Mouse (Mus musculus) kidney, embryonic 14.5 days (tissue): ENCODE results near the gene Lrch1. TPM values are rescaled to one million over a fixed set of nuclear protein-coding genes. Genes with fewer than 3 reads are reported as not detected.

Source experiments
- ATAC-seq: fragments of 200-750 bp; cut with Nextera tagmentation; 2 replicates; pipeline ENCODE4 v1.8.0; 2017; ENCODE audit warnings: moderate number of reproducible peaks, mild to moderate bottlenecking, moderate TSS enrichment, moderate library complexity; ENCODE audit not compliant: low FRiP score, low TSS enrichment
- H3K27ac ChIP-seq: fragments of 300-500 bp; sonication (generic); 2 replicates; pipeline ENCODE4 v1.5.1; 2014; ENCODE audit warnings: low read depth, mild to moderate bottlenecking, low read length, moderate library complexity, mixed read lengths
- H3K27me3 ChIP-seq: fragments of 300-500 bp; sonication (generic); 2 replicates; pipeline ENCODE4 v1.6.1; 2014; ENCODE audit warnings: mild to moderate bottlenecking, low read length; ENCODE audit not compliant: control insufficient read depth, insufficient read depth
- H3K36me3 ChIP-seq: fragments of 300-500 bp; sonication (generic); 2 replicates; pipeline ENCODE4 v1.6.1; 2014; ENCODE audit warnings: low read length, mixed read lengths; ENCODE audit not compliant: control insufficient read depth, insufficient read depth
- H3K4me1 ChIP-seq: fragments of 300-500 bp; sonication (generic); 2 replicates; pipeline ENCODE4 v1.6.1; 2014; ENCODE audit warnings: low read length, mixed read lengths; ENCODE audit not compliant: control insufficient read depth, insufficient read depth
- H3K4me2 ChIP-seq: fragments of 300-500 bp; sonication (generic); replicated peaks from 2 replicates; pipeline ENCODE4 v1.6.1; 2014; ENCODE audit warnings: low read depth, mild to moderate bottlenecking, low read length
- H3K4me3 ChIP-seq: fragments of 300-500 bp; sonication (generic); 2 replicates; pipeline ENCODE4 v1.5.1; 2014; ENCODE audit warnings: mild to moderate bottlenecking, low read length
- H3K9ac ChIP-seq: fragments of 300-500 bp; sonication (generic); 2 replicates; pipeline ENCODE4 v1.6.1; 2014; ENCODE audit warnings: low read depth, mild to moderate bottlenecking, low read length, moderate library complexity
- H3K9me3 ChIP-seq: fragments of 300-500 bp; sonication (generic); 2 replicates; pipeline ENCODE4 v1.6.1; 2016; ENCODE audit warnings: low read length; ENCODE audit not compliant: control insufficient read depth
- WGBS: fragments of 180-500 bp; shearing (Covaris S2); extraction: QIAGEN DNeasy Blood & Tissue Kit; methylation state at CpG from one replicate; pipeline ENCODE4 v1.1.7; 2014; 5-methylcytosine and 5-hydroxymethylcytosine counted together
- polyA plus RNA-seq: library from polyadenylated mRNA; unstranded; fragments of >200 nt; fragmentation: Nextera tagmentation; extraction: Ambion mirVana; gene quantifications from 2 replicates; pipeline ENCODE4 v1.2.1, GENCODE M21; 2014

Lrch1 gene
- polyA plus RNA-seq, 1 experiment from 2014 or later, result 18.6 TPM

- Histone ChIP-seq H3K27me3 (no peaks in the 10 kb centered on the region), H3K4me1 (peaks cover 6% of the 10 kb centered on the region; the same call in 1 of the 2 replicates), H3K36me3 (no peaks in the 10 kb centered on the region), H3K9ac (no peak overlapping the region), H3K4me3 (no peak overlapping the region), H3K27ac (no peak overlapping the region), H3K4me2 (no peak overlapping the region), H3K9me3 (no peaks in the 10 kb centered on the region)
- WGBS, result 94% methylated on average over 1 of the region's 1 CpGs
- no peak for ATAC-seq
Observed at GRCm38 (mm10) chr14:74834215-74834614, 113.5 kb downstream of the Lrch1 start.

DNA sequence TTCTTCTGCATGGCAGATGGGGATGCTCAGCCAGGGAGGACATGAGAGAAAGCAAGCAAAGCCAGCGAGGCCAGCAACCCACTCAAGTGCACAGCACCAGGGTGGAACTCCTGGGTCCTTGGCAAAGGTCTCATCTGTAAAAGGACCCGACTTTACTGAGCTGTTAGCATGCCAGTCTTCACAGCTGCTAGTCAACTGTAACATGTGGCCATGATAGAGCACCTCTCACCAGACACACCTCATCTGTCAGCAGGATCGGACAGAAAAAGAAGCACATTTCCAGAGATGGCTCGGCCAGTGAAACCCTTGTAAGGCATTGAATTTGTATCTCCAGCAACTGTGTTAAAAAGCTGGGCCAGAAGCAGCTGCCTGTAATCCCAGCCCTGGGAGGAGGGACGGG lies 116.0 kb downstream of the Lrch1 start:
- 58% methylated on average over 5 of the region's 5 CpGs for WGBS
- H3K9me3 ChIP-seq, result no peaks in the 10 kb centered on the region
- no peaks in the 10 kb centered on the region for H3K27me3 ChIP-seq
- H3K9ac ChIP-seq, result no peak overlapping the region
- peaks cover 6% of the 10 kb centered on the region; the same call in 1 of the 2 replicates for H3K4me1 ChIP-seq
- H3K27ac ChIP-seq, result 0 out of 2 replicates have a peak overlapping the region, but pooled peaks have one; percentile 13
- no peak; the same call in 1 of the 2 replicates for ATAC-seq
- H3K4me2 ChIP-seq, result no peak overlapping the region
- H3K36me3 ChIP-seq, result no peaks in the 10 kb centered on the region
- H3K4me3 ChIP-seq, result no peak overlapping the region

DNA sequence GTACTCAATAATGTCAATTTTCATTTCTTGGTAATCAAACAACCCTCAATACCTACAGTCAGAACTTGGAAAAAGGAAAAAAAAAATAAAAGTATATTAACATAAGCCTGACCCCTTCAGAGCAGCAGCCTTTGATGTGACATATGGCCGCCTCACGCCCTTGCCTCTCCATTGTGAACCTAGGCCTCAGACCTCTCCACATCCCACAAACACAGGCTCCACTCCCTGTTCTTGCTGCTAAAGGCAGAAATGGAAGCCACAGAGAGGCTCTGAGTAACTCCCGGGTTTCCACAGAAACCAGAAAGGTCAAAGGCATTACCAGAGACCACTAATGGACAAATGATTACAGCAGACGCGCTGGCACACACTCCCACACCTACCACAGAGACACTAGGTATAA lies 116.6 kb downstream of the Lrch1 start:
- no peak overlapping the region for H3K4me3 ChIP-seq
- no peak overlapping the region for H3K4me2 ChIP-seq
- no peaks in the 10 kb centered on the region; the same call in 1 of the 2 replicates for H3K36me3 ChIP-seq
- peaks cover 6% of the 10 kb centered on the region; the same call in 1 of the 2 replicates for H3K4me1 ChIP-seq
- H3K9me3 ChIP-seq, result no peaks in the 10 kb centered on the region
- 41% methylated on average over 5 of the region's 5 CpGs for whole genome bisulfite sequencing
- peak; percentile 43; the same call in 1 of the 2 replicates for ATAC-seq
- no peaks in the 10 kb centered on the region for H3K27me3 ChIP-seq
- no peak overlapping the region for H3K9ac ChIP-seq
- H3K27ac ChIP-seq, result no peak overlapping the region; the same call in 1 of the 2 replicates

DNA sequence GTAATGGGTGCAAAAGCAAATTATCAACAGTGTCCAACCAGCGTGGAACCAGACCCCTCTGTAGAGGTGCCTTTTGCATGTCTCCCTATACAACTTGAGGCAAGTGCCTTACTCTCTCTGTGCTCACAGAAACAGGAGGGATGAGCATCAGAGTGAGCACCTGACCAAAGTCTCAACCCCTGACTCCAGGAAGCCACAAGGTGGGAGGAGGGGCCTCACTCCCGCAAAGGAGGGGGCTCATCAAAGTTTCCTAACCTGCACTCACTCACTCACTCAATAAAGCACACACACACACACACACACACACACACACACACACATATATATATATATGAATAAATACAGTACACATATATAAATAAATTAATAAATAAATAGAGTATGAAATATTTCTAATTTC lies 117.1 kb downstream of the Lrch1 start:
- Histone ChIP-seq H3K4me1 (peaks cover 6% of the 10 kb centered on the region; the same call in 1 of the 2 replicates), H3K9me3 (no peaks in the 10 kb centered on the region), H3K36me3 (no peaks in the 10 kb centered on the region; the same call in 1 of the 2 replicates), H3K4me3 (no peak overlapping the region), H3K4me2 (no peak overlapping the region), H3K27me3 (no peaks in the 10 kb centered on the region), H3K27ac (no peak overlapping the region), H3K9ac (no peak overlapping the region)
- 88% methylated on average over 2 of the region's 2 CpGs for WGBS
- ATAC-seq, result no peak

DNA sequence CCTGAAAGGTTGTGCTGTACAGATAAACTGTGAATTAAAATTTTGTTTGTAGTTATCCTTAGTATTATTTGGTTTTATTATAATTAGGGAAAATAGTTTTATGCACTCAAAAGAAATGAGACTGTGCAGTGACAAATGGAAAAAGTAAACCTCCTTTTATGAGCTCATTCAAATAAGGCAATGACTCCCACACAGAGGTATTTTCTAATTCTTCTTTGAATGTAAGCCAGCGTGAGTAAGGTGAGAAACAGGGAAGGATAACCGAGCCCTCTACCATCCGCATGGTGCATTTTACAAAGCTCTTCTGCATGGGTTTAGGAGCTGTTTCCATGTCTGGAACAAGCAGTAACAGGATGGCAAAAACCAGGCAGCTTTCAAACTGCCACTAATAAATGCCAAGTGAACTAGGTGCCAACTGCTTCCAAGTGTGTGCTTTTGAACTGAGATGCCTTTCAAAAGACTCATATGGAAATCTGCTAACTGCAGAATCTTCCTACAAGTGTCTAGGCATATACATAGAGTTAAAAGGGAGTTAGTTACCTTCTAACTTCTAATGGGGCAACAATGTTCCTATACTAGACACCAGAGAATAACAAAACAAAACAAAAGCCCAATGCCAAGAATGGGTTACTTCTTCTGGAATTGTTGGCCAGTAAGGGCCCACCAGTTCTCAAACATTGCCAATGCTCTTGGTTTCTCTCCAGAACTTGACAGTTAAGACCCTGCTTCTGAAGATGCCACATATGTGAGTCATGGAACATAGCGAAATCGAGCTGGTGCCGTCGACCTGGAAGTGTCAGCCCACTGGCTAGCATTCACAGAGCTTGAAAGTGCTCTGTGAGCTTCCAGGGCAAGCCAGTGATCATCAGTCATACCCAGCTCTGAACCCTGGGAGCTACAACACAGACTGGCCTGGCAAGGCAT lies 124.7 kb downstream of the Lrch1 start:
- no peak overlapping the region for H3K4me3 ChIP-seq
- no peak overlapping the region for H3K9ac ChIP-seq
- H3K4me1 ChIP-seq, result peaks cover 7% of the 10 kb centered on the region; the same call in 1 of the 2 replicates
- no peaks in the 10 kb centered on the region for H3K27me3 ChIP-seq
- ATAC-seq, result no peak
- no peaks in the 10 kb centered on the region for H3K9me3 ChIP-seq
- no peak overlapping the region for H3K4me2 ChIP-seq
- H3K27ac ChIP-seq, result no peak overlapping the region
- peaks cover 5% of the 10 kb centered on the region for H3K36me3 ChIP-seq
- 81% methylated on average over 7 of the region's 7 CpGs for WGBS

DNA sequence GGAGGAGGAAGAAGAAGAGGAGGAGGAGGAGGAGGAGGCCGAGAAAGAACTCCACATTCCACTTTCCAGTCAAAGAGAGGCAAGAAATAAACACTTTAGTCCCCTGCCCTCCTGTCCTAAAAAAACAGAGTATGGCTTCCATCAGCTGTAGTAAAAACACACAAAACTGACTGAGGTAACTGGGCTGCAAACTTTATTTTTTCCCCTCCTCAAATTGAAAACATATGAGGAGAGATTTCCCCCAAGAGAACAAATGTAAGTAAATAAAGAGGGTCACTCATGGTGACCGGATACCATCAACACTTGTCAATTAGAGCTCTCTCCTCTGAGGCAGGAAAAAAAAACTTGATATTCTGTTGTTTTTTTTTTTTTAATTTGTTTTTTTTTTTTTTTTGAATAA lies 125.6 kb downstream of the Lrch1 start:
- no peaks in the 10 kb centered on the region for H3K27me3 ChIP-seq
- H3K4me2 ChIP-seq, result no peak overlapping the region
- H3K4me1 ChIP-seq, result peaks cover 7% of the 10 kb centered on the region; the same call in 1 of the 2 replicates
- peaks cover 5% of the 10 kb centered on the region for H3K36me3 ChIP-seq
- no peak for ATAC-seq
- 35% methylated on average over 2 of the region's 2 CpGs for WGBS
- H3K27ac ChIP-seq, result no peak overlapping the region
- no peaks in the 10 kb centered on the region for H3K9me3 ChIP-seq
- no peak overlapping the region for H3K9ac ChIP-seq
- H3K4me3 ChIP-seq, result no peak overlapping the region

DNA sequence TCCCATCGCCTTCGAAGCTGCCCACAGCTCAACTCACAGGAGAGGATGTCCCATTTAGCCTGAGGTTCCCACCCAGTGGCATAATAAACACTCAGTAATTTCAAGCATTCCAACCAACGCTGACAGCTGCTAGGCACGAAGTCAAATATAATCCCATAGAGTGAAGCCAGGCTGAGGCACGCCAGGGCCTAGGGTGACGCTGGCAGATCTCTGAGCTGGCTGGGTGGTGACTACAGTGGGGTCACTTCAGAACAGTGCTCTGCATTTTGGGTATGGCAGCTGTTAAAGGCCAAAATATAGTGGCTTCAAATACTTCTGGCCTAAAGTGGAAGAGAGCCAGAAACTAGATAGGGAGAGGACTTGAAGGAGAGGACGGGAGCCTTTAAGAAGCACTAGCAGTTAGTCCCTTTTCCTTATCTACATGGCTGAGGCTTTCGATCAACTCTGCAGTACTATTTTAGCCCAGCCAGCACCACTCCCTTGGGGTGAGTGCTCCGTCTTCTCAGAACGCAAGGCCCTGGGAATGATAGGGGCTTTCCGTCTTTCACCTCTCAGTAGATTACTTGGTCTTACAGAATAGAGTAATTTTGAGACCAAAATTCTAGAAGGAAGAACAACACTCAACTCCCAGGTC lies 127.4 kb downstream of the Lrch1 start:
- no peak for ATAC-seq
- 90% methylated on average over 11 of the region's 11 CpGs for WGBS
- no peak overlapping the region for H3K4me2 ChIP-seq
- peaks cover 7% of the 10 kb centered on the region; the same call in 1 of the 2 replicates for H3K4me1 ChIP-seq
- H3K36me3 ChIP-seq, result peaks cover 10% of the 10 kb centered on the region
- H3K9me3 ChIP-seq, result no peaks in the 10 kb centered on the region
- H3K27me3 ChIP-seq, result no peaks in the 10 kb centered on the region
- no peak overlapping the region for H3K4me3 ChIP-seq
- H3K27ac ChIP-seq, result no peak overlapping the region
- H3K9ac ChIP-seq, result no peak overlapping the region

DNA sequence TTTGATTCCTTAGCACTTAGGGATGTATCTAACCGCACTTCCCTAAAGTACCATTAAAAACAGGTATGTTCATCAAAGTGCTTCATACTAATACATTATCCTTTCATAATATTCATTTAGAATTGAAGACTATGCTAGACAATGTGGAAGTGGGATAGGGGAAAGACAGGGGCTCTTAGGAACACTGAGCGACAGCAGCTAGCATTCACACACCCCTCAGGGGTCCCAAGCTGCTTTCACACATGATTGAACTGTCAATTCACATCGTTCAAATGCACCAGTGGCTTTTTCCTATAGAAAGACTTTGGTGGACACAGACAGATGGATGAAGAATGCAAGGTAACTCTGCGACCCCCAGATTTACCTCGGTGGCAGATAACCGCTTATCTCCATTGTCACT lies 131.0 kb downstream of the Lrch1 start:
- no peak overlapping the region for H3K27ac ChIP-seq
- WGBS, result 84% methylated on average over 6 of the region's 6 CpGs
- H3K27me3 ChIP-seq, result no peaks in the 10 kb centered on the region
- H3K36me3 ChIP-seq, result peaks cover 16% of the 10 kb centered on the region
- no peak overlapping the region for H3K4me3 ChIP-seq
- H3K9me3 ChIP-seq, result no peaks in the 10 kb centered on the region
- no peak for ATAC-seq
- no peak overlapping the region for H3K9ac ChIP-seq
- H3K4me2 ChIP-seq, result no peak overlapping the region
- peaks cover 9% of the 10 kb centered on the region for H3K4me1 ChIP-seq
